Mouse (Mus musculus) naive thymus-derived CD4-positive, alpha-beta T cell, adult 2 months (primary cell): ENCODE results near the gene Apol9b.

ENCODE experiments used
- DNase-seq: peaks from one replicate; pipeline ENCODE4 v3.0.0-alpha.2; 2011; ENCODE audit warnings: low read depth

The Apol9b gene

DNA sequence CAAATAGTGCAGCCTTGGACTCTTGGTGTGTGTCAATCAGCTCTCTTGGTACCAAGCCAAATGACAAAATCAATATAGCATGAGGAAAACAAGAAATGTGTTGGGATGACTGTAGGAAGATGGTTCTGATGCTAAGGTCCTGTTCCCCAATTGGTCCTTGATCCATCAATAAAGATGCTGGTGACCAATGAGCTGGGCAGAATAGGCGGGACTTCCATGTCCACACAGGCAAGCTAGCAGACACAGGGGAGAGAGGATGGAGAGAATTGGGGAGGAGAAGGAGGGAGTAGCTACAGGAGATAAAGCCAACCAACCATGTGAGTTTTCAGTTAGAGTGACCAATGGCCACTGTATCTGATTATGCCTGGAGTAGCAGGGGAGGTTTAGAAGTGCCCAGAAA is 17.5 kb downstream of the Apol9b start:
- no peak for DNase-seq

DNA sequence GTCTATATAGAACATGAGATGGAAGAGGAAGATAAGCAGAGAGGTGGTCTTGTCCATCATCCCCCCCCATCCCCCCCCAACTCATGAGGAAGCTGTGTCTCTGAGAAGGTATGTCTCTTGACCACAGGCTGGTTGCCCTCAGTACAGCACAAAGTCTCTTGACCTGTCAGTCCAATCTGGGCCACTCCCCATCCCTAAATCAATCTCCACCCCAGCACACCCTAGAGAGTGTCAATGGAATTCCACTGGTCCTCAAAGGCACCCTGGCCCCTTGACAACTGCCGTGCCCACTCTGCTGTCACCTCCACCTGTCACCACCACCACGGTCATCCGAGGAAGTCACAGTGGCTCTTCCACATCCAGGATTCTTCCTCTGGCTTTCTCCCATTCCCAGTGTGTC is 19.6 kb downstream of the Apol9b start:
- no peak for DNase-seq

DNA sequence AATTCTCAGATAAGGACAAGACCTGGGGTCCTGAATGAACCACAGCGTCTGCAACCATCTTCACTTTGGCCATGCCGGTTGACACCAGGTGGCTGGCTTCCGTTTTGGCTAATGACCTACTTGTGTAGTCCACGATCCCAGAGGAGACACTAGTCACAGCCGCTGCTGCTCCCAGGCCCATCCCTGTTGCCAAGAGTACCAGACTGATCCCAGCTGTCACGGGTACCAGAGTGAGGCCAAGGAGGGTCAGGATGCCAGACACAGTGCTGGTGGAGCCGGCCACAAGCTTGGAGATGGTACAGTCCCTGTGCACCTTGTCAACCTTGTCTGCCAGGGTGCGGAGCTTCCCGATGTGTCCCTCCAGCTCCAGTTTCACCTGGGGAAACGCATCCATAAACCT is 20.9 kb downstream of the Apol9b start:
- DNase-seq: no peak

DNA sequence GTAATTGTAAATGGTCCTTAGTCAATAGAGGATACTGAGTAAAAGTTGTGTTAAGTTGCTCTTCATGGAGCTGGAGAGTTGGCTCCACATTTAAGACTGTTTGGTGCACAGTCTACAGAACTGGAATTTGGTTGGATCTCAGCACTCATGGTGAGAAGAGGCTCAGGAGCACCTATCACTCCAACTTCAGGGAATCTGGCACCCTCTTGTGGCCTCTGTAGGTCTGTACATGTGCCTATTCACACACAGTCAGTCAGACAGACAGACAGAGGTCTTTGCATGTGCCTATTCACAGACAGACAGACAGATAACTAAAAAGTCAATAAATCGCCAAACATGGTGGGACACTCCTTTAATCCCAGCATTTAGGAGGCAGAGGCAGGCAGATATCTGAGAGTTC is 21.6 kb downstream of the Apol9b start:
- peak; percentile 87 for DNase-seq

DNA sequence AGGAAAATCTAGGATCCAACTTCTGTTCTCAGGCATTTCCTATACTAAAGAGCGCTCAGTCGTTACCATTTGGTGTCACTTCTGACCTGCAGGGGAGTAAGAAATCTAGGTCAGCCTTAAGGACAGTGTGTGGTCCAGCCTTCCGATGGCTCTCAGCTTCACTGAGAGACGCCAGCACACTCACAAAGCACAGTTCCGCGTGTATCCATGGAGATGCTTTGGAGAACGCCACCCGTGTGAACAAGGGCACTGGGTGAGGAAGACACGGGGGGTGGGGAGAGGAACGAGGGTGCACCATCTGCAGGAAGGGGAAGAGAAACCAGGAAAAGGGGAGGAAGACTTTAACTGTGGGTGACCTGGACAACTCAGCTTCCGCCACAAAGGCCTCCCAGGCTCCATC is 23.6 kb downstream of the Apol9b start:
- DNase-seq: no peak

DNA sequence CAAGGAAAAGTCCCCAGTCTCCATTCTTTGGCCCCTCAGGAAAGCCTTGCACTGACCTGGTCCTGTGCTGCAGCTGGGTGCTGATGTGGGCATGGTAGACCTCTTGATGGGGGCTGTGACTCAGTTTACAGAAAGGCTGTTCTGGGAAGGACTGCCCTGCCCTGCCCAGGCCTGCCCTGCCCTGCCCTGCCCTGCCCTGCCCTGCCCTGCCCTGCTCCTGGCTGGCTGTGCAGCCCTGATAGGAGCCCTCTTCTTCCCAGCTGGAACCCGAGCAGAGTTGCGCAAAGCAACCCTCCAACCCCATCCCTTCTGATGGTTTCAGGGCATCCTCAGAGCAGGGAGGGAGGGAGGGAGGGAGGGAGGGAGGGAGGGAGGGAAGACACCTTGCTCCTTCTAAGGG is 26.3 kb downstream of the Apol9b start:
- DNase-seq: no peak

DNA sequence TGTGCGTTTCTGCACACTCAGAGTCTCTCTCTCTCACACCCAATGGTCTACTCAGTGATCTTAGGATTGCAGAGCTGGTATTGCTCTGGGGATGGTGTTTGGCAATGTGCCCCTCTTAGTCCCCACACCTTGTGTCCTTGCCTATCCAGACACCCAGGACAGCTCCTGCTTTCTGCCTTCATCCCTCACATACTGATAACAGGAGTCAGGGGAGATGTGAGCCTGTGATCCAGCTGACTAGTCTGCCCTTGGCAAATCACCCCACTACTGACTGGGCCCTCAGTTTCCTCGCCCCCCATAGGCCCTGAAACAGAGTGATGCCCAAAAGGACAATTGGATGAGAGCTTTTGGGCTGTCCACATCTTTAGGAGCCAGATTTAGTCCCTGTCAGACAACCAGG is 27.2 kb downstream of the Apol9b start:
- no peak for DNase-seq

DNA sequence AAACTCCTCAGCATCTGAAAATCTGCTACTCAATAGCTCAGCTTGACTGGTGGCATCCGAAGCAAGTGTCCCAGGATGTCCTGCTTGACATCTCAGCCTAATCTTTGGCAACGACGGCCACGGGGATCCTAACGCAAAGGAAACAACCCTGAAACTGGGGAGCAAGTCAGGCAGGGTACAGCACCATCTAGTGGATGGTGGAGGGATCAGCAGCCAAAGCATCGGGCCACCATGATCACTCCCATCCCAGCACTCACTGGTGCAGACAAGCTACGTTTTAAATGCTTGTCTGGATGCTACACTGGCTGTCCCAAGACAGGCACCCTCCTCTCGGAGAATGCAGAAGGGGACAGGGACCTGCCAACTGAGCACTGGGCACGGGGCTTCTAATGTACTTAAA is 28.0 kb downstream of the Apol9b start, which contains the start of gene Apol8:
Apol8 (minus strand) TSS at position 156 of the 400 bp plus-strand sequence.
- peak; percentile 89 for DNase-seq

DNA sequence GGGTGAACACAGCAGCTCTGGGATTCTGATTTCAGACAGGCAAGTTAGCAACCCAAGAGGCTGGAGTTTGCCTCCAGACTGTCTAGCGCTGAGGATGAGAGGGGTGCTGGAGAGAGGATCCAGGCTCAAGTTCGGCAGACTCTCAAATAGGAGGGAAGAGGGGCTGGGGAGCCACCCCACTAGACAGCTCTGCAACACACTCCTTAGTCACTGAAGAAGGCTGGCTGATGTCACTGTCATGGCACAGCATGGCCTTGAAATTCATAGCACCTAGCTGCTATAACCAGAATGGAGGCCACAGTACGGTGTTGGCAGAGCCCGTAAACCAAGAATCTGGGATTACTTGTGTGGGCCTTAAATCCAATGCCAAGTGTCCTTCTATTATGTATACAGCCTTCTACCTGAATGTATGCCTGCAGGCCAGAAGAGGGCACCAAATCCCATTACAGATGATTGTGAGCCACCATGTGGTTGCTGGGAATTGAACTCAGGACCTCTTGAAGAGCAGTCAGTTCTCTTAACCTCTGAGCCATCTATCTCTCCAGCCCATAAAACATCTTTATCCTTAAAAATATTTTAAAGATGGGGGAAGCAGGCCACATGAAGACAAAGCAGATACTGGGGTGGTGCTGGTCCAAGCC is 28.9 kb downstream of the Apol9b start:
- DNase-seq: peak; percentile 57

DNA sequence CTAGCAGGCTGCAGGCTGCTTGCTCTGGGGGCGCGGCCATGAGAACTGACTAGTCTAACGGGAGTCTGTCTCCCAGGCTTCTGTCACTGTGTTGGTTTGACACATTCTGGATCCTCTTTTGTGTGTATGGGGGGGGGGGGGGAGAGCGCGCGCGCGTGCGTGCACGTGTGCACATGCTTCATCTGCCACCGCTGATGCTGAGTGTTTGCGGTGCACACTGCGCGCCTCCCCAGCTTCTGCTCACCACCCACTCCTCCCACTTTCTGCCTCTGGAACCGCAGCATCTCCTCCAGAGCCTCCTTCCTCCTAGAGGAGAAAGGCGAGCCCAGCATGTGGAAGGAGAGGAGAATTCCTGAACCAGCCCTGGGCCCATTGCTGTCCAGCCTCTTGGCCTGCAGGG is 31.2 kb downstream of the Apol9b start:
- DNase-seq: no peak

DNA sequence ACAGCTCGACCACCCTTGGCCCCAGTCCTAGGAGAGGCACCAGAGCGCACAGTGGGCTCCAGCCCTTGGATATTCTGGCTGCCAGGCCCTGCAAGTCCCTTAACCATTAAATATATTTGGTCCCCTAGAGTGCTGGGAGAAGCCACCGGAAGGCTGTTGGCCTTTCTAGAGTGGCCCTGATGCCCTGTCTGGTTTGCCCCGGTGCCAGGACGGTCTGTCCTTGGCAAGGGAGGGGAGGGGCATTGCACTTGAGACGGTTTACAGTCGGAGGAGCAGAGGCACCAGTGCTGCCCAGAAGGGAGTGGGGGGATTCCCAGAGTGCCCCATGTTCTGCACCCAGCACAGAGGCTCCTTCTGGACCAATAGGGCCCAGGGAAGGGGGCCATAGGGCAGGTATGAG is 32.2 kb downstream of the Apol9b start:
- no peak for DNase-seq

DNA sequence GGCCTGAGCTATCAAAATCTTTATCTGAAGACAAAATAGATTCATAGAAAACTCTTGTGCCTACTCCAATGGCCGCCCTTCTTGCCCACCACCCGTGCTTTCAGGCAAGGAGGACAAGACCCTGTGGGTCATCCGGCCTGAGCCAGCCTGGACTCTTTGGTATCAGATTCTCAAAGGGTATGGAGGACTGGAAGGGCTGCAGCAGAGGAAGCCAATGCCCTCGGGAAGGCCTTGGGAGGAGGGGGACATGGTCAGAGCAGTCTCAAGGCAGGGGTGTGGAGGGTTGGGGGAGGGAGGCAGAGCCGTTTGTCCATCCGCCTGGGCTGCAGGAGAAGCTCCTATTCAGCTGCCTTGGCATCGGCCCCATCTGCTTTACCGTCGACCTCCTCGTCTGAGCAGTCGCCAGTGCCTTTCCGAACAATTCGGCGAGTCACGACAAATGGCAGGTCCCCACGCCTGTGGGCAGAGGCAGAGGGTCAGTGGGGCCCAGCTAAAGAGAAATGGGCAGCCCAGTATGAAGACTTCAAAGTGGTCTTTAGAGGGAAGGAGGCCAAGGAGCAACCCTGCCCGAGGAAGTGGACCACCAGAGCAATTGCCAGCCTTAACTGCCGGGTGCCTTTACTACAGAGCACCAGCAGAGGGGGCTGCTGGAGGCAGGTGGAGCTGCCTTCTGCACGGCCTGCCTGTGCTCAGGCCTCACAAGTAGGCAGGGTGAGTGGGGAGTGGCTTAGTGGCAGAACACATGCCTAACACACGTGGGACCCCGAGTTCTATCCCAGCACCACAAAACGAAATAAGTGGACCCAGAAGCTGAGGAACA is 32.9 kb downstream of the Apol9b start:
- peak; percentile 74 for DNase-seq

DNA sequence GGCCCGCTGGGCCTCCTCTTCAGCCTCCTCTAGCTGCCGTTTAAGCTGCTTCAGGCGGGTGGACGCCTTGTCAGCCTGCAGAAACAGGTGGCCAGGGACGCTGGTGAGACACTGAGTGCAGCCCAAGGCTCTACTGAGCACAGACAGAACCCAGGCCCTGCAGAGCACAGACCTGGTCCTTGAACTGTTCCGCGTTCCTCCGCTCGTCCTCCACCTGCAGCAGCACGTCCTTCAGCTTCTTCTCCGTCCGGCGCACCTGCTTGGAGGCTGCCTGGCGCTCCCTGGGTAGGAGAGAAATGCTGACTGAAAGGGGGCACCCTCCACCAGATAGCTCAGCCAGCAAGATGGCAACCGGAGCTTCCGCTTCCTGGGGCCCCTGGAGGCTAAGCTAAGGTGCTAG is 34.2 kb downstream of the Apol9b start:
- DNase-seq: no peak

DNA sequence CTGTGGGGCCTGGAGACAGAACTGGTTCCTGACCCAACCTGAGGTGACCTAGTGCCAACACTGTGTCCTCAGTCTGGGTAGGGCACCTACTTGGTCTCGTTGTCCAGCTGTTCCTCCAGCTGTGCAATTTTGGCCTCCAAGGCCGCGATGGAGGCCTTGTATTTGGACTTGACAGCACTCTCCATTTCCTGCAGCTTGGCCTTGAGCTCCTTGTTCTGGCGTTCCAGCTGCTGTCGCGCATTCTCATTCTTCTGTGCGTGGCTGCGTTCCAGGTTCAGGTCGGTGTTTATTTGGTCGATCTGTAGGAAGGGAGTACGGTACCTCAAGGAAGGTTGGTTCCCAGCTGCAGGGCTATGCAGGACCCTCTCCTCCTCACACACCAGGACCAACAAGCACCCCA is 34.9 kb downstream of the Apol9b start:
- DNase-seq: no peak

DNA sequence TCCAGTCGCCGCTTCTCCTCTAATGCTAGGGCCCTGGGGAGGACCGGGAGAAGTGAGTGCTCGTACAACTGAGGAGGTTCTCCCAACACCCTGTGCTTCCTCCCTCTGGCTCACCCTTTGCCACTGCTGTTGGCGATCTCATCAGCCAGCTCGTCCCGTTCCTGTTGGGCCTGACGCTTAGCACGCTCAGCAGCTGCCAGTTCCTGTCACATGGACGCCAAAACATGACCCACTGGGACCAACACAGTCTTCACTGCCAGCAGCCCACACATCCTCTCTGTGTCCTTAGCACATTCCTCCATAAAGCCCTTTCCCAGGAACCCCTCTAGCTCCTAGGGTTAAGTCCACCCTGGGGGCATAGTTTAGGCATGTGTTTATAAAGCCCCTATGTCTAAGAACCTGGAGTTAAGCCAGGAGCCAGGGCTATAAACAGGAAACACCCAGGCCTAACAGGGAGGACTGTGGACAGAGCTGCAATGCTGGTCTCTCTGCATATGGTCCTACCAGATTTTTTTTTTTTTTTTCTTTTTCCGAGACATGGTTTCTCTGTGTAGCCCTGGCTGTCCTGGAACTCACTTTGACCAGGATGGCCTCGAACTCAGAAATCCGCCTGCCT is 35.7 kb downstream of the Apol9b start:
- DNase-seq: no peak

DNA sequence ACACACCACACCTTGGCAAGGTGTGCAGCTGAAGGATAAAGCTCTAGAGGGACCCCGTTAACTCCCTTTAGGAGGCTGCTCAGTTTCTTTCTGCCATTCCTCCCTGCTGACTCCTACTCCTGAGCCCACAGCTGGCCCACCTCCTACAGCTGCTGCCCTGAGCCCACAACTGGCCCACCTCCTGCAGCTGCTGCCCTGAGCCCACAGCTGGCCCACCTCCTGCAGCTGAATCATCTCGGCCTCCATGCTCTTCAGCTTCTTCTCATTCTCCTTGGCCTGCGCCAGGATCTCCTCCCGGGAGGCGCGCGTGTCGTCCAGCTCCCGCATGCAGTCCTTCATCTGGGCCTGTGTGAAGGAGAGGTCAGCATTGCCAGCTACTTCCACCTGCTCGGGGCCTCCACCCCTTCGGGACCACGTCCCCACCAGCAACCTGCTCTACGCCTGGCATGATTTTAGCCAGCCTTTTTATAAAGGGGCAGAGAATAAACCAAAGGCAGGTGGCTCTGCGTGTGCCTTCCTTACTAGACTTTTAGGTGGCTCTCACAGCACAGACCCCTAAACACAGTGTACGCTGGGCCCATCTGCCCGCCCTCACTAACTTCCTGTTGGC is 36.8 kb downstream of the Apol9b start:
- DNase-seq: no peak

DNA sequence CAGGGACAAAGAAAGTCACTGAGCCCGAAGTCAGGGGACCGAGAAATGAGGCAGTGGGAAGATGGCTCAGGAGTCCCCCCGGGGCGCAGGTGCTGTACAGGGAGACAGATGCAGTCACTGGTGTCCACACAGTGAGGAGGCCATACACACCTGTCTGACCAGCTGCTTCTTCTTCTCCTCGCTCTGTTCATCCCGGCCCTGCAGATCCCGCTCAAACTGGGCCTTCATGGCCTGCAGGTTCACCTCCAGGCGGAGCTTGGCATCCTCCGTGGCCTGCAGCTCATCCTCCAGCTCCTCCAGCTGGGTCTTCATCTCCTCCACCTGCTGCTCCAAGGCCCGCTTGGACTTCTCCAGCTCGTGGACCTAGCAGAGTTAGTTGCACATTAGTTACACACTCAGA is 38.1 kb downstream of the Apol9b start:
- no peak for DNase-seq

DNA sequence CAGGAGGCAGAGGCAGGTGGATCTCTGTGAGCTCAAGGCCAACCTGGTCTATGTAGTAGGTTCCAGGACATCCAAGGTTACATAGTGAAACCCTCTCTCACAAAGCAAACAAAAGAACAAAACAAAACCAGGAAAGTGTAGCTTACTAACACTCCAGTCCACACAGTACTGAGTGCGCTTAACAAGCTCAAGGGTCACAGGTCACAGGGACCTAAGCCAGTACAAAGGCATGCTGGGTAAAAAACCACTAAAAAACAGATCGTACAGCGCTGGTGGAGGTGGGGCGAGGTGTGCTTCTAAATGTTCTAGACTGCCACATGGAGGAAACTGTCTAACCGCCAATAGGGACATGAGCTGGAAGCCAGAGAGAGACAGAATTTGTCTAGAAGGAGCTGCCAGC is 41.5 kb downstream of the Apol9b start:
- no peak for DNase-seq

DNA sequence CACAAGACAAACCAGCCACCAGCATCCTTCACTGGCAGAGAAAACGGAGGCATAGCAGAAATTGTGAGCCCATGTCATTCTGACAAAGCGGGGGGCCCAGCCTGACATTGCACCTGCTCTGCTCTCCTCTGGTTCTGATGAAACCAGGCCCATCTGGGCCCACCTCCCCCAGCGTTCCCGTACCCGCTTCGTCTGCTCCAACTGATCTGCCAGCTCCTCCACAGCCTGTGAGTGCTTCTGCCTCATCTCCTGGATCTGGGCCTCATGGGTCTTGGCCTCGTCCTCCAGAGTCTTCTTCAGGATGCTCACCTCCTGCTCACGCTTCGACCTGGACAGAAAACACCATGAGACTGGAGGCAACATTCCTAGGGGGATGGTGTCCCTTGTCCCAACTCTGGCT is 42.1 kb downstream of the Apol9b start:
- DNase-seq: no peak

DNA sequence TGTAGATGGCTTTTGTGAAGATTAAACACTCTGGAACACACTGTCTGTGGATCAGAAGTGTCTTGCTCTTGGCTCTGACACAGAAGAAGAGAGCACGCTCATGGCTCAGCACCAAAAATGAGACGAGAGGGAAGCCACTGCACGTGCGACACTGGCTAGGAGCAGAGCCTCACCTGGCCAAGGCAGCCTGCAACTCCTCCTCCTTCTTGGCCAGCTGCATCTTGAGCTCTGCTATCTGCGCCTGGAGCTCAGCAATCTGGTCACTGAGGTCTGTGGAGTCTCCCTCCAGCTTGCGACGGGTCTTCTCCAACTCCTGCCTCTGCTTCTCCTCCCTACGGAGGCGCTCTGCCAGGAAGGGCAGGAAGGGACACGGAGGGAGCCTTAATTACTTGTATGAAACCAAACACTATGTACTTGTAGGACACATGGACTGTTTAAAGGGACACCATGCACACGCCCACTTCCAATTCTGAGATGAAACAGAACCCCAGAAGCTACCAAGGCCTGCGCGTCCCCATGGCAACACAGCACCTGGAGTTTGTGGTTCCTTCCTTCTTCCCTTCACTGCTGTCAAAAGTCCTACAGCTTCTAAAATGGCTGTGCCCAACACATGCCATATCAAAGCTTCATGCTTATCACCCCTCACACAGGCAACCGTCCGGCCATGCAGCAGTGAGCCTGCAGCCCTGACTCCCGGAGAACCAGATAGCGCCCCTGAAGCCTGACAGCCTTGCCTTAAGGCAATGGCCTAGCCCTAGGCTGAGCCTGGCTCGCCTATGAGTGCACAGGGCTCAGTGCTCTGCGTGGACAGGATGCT is 44.5 kb downstream of the Apol9b start:
- DNase-seq: no peak

DNA sequence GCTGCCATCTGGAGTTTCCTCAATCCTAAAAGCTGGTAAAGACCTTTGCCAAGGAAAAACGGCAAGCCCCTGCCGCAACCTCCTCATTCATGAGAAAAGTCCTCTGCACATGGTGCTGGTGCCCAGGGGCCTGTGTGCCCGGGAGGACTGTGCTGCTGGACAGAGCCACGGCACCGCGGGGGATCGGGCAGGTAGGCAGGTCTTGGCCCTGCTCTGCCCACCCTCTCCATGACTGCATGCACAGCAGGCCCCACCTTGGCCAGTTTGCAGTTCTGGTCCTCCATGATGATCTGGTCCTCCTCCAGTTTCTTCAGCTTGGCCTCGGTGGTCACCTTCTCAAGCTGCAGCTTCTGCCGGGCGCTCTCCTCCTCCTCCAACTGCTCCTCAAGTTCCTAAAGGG is 45.5 kb downstream of the Apol9b start:
- DNase-seq: no peak
